Mouse (Mus musculus): Measurements from ENCODE around the gene Pea15a. TPM values are rescaled to one million over a fixed set of nuclear protein-coding genes. Genes with fewer than 3 reads are reported as not detected.

Pea15a gene
- polyA plus RNA-seq, 3 experiments from 2014 or later: 46.0 to 50.6 (median 47.6) TPM

DNA sequence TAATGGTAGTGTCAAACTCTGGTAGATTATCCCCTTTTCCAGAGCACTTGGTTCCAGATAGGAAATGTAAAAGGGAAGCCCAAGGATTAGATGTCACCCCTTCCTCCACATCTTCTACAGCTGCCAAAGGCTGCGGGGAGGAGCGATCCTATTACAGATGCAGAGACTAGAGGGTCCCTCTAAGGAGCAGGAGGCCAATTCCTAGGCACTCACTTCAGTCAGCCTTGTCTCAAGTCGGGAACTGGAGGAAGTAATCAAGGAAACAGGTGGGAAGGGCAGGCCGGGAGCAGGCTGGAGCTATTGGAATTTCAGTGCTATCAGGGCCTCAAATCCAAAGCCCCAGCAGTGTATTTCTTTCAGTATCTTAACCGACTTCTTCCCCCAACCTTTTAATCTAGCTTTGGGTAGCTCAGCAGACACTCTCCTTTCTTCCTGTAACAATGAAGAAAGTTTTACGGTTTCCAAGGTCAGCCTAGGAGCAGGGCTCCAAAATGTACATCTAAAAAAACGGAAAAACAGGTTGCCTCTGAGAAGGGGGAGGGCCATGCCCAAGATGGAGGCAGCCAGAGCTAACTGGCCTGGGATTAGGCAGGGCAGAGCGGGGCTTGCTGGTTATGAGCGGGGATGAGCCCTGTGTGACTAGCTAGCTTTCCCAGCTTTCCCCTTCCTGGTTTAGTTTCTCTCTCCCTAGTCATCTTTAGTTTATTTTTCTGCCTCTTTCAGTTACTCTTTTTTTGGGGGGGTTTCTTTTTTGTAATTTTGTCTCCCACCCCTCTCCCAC is 2.4 kb downstream of the Pea15a start:
- ATAC-seq: no peak

DNA sequence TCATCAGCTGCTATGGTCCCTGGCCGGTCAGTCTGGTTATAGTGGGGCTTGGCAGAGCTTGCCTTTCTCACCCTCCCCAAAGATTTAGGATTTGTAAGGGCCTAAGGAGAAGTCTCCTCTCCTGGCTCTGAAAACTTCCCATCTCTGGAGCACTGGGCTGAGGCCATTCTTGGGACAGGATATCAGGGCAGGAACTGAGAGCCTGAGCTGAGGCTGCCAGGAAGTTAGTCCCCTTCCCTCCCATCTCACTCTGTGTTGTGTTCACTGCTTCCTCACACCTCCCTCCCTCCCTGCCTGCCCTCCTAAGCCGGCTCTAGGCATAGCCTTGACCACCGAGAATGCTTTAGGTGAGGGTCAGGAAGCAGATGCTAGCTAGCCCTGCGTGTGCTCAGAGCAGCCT is 3.0 kb downstream of the Pea15a start:
- no peak for ATAC-seq

DNA sequence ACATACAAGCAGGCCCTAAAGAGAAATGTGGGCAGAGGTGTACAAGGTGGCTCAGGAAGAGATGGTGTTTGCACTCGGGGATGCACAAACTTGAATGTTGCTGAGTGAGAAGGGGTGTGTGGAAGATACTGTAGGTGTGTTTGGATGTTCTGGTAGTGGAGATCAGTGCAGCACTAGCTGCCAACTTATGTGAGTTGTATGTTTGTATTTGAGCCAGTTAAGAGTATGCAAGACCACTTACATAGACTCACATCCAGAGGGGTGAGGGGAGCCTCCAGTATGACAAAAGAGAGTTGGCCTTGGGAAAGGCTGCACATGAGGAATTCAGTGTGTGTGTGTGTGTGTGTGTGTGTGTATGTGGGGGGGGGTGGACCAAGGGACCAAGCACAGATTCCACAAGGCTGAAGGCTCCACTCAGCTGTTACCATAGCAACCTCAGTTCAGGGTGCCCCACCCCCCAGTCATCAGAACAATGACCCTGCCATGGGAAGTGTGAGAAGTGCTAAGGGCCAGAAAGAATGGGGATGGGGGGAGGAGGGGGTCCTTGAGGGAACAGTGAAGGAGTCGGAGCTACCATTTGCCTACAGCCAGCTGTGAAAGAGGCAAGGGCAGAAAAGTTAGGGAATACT is 3.6 kb downstream of the Pea15a start:
- no peak for ATAC-seq

DNA sequence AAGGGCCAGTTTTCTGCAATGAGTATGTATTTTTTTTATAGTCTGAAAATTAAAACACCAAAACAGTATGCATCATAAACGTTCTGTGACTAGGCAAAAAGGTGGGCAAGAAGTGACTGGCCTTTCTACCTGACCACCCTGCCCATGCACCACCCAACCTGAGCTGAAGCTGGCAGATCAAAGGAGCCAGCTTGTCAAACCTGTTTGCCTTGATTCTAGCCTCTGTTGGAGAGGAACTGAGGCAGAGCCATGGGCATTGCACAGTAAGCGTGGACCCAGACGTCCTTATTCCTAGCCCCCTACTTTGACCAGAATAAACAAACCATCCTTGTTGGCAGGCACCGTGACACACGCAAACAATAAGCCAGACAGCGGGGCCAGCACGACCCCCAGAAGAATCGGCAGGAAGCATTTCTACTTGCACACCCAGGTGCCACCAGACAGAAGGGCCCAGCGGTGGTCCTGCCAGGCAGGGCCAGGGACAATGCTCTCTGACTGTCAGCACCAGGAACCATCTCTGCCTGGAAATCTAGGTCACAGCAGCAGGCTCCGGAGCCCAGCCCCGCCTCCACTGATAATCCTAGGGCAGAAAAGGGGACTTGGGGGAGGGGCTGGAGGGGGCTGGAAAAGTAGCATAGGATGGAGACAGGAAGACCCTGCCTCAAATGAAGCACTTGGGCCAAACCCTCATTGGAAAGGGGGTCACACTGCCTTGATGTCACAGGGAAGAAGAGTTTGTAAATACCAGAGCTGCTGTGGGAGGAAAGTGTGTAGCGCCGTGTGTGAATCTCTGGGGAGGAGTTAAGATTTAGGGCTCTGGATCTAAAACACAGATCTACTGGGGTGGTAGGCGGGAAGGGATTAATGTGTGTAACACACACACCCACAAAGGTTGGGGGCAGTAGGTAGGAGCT is 4.4 kb downstream of the Pea15a start:
- no peak for ATAC-seq

DNA sequence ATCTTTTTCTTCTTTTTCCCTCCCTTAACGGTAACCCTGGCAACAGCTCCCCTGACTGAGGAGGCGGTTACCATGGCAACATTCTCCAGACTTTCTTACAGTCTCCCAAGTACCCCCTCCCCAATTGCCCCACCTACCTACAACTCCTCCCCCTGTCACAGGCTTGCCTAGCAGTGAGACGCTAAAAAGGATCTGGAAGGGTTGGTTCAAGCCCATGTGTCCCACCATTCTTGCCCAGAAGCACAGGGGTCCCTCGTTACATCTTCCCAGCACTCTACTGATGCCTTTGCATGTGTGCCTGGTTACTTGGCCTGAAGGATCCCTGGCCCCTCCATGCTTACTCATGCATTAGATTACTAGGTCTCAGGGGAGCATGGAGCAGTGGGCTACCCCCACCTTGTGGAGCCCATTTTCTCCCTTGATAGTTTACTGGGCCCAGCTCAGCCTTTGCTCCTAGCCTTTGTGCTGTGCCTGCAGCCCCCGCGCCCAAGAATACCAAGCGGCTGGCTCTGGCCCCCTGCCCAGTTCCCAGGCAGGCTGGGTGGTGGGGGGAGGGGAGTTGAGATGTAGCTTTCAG is 5.6 kb downstream of the Pea15a start:
- ATAC-seq: no peak

DNA sequence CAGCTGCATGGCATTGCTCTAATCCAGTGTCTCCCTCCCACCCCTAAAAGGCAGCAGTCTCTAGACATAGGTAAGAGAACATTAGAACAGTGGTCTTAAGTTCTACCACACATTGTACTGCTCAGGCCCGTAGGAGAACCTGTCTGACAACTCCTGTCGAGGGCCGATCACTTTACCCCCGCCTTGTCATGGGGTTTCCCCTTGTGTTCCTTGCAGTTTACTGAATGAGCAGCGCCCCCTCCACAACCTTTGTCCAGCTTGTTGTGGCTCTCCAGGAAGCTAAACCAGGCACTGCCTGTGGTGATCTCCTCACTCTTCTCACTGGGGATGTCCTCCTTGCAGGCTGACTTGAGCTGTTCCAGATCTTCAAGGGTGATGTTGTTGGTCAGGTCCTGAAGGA is 6.4 kb downstream of the Pea15a start:
- no peak for ATAC-seq

DNA sequence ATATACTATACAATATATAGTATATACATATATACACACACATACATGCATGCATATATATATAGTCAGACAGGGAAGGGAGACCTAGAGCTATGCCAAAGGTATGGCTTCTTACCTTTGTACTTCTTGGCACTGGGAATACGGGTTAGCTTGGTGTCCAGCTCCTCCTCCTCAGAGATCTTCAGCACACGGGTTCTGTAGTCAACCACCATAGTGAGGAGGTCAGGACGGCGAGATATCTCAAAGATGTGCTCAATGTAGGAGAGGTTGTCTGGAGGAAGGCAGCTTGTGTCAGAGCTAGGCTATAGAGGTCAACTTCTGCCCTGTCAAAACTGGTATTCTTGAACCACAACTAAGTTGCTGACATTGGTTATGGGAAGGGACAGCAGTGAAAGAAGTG is 7.6 kb downstream of the Pea15a start:
- no peak for ATAC-seq

DNA sequence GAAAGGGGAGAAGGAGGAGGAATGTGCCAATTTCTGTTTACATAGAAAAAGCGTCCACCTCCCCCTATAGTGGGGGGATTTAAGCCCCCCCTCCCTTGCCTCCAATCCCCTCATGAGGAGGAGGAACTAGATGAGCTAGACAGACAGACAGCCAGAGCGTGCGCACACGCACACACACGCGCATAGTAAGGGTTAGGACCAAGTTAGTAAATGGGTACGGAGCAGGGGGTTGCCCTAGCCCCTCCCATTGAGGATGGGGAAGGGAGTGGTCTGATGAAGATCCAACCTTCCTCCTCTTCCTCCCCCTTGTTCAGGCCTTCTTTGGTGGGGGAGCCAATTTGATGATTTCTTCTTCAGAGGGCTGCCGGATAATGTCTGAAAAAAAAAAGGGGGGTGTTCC is 8.3 kb downstream of the Pea15a start:
- ATAC-seq: no peak

DNA sequence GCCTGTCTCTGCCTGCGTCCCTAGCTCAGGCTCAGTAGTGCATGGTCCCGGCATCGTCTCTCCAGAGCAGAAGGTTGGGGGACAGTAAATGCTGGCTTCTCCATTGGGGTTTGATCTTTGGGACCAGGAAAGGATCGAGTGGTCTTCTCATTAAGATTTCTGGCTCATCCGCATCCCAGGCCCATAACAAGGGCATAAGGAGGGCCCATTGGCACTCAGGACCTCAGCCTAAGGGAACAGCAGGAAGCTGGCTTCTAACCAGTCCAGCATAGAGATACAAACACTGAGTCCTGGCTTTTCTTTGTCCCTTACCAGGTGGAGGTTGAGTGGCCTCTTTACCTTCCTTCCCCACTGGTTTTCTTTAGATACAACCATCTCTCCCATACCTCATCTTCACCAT is 8.8 kb downstream of the Pea15a start:
- no peak for ATAC-seq

DNA sequence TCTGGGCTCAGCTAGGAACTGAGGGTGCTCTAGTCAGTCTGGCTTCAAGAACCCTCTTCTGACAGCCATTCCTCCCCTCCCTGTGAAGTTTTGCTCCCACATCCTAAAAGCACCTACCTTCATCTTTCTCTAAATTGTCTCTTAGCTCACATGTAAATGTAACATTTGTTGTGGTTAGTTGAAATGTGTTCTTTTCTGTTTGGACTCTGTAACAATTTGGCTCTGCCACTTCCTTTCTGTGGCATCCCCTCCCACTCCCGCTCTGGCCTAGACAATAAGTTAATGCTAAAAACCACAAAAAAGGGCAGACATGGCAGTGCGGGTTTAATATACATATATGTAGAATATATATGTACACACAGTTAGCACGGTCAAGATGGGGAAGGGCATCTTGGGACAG is 9.5 kb downstream of the Pea15a start:
- ATAC-seq: peak; percentile 54

DNA sequence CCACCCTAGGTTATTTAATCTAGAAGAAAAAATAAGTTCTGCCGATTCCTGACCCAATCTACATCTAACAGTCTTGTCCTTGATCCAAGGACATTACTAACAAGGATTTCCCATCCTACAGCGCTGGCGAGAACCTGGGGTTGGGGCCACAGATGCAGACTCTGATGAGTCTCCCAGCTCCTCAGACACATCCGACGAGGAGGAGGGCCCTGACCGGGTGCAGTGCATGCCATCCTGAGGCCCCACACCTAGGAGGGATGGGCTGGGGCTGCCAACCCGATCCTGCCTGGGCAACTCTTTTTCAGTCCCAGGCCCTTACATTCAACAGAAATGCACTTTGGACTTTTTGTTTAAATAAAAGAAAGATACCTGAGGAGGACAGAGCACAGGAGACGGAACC is 12.2 kb downstream of the Pea15a start:
- ATAC-seq: no peak

DNA sequence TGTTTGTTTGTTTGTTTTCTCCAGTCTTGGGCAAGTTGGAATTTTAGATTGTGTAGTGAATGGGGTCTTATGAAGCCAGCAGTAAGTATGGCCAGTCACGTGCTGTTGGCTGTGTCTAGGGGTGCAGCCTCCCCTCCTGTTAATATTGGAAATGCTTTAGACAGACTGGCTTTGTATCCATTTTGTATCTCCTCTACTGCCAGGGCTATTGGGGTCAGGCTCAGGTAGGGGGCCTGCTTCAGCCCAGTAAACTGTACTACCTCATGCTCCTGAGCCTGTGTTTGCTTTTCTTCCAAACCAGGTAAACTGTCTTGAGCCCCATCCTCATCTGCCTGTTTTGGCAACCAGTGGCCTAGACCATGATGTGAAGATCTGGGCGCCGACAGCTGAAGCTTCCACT is 14.4 kb downstream of the Pea15a start:
- no peak for ATAC-seq

DNA sequence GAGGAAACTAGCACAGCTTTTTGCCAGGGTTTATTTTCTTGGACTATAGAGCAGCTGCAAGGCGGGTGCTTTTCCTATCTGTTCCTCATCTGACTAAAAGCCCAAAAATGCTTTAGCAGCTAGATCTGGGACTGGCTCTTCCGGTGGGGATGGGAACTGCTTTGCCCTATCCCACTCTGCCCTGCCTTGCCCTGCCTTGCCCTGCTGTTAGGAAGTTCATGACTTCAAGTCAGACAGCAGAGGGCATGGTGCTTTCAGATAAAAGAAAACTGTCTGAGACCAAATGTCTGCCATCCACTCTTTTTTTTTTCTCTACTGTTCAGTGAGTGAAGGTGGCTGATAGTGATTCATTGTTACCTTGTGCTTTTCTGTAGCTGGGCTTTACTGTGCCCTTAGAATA is 15.0 kb downstream of the Pea15a start:
- ATAC-seq: no peak

DNA sequence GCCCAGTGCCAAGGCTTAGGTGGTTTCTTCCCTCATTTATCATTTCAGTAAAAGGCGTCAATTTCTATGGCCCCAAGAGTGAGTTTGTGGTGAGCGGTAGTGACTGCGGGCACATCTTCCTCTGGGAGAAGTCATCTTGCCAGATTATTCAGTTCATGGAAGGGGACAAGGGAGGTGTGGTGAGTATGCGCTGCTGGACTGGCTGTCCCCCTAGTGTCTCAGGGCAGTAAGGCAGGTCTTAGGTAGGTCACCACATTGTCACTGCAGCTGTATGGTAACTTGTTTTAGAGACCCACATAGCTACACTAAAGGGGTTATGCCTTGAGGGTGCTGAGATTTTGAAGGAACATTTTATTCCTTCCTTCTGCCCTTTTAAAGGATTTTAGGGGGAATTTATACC is 17.7 kb downstream of the Pea15a start:
- ATAC-seq: no peak

DNA sequence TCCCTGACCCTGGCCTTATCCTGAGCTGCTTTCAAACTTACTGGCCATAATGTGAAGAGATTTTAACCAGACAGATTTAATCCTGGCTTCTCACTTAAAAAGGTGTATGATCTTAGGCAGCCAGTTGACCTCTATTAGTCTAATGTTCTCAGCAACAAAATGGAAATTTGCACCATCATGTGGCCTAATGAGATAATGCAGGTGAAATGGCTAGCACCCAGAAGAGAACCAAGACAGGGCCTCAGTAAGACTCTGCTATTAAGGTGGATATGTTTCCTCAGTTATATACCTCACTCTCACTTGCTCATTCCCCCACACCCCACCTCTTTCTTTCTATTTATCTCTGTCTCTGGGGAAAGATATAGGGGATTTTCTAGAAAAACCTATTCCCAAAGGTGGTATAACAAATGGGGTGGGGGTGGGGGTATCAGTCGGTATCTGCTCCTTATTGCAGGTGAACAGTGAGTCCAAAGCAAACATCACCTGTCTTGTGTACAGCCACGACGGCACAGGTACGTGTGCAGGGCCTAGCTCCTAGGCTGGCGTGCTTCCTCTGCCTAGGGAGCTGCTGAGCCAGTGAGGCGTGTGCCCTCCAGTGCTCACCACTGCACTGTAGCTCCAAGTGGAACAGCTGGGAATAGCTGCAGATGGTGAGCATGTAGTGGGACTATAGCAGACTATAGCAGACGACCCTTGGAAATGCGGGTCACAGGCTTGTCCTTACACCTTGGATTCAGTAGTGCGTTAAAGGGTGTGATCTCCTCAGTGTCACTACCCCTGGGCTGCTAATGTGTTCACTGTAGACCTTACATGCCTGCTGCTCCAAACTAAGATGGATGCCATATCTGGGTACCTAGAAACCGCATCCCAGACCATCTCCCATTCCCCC is 20.0 kb downstream of the Pea15a start:
- no peak for ATAC-seq

DNA sequence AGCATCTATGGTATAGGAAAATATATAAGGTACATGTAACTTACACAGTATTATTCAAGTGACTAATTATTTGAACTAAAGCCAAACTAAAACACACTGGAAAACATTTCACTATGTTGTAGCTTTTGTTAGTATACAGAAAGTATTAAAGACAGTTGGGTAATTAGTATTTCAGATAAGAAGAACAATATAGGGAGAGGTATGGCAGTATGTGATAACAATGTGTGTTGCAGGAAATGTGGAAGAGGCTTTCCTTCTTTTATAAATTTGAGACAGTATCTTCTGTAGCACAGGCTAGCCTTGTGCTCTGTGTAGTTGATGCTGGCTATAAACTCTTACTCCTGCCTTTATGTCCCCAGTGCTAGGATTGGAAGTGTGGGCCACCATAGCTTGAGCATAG is 22.7 kb downstream of the Pea15a start:
- ATAC-seq: no peak

DNA sequence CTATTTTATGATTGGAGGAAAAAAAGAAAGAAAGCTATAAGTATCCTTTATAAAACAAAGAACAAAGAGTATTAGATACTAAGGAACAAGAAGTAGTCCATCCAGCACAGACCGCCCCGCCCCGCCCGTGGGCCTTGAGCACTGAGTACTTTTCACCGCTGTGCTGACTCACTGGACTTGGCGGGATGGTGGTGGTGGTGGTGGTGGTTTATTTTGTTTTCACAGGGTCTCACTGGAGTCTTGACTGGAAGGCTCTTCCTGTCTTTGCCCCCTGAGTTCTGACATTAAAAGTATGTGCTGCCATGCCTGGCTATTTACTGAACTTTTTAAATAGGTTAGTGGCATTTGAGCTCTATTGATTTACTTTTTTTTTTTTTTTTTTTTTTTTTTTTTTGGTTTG is 23.5 kb downstream of the Pea15a start:
- no peak for ATAC-seq

DNA sequence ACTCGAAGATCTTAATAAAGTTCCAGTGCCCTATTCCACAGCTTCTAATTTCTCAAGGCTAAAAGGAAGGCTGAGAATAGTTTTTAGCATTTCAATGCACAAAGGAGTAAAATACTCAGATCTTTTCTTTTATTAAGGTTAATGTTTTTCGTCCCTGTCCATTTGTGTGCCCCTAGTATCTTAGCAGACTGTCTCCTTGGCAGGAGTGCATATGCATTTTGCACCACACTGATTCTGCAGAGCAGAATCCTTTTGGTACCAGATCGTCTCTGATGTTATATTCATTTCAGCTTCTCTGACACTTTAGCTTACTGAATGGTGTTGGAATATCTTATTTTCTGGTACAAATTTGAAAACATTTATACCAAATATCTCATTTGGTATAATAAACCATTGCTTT is 24.8 kb downstream of the Pea15a start:
- ATAC-seq: no peak

DNA sequence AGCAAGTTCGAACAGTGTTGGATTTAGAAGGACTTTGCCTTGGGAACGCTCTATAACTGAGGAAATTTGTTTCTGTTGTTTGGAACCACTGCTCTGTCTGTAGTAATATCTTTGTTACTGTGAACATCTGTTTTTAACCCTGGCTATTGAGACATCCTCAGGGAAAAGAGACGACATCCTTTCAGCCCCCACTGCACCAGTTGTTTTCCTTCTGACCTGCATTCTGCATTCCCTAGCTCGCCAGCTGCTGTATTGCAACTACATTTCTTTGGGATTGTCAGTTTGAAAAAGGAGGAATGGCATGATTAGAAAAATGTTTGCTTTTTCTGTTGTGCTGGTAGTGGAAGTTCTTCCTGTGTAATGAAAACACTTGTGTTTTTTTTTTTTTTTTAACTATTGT is 25.7 kb downstream of the Pea15a start:
- ATAC-seq: no peak

DNA sequence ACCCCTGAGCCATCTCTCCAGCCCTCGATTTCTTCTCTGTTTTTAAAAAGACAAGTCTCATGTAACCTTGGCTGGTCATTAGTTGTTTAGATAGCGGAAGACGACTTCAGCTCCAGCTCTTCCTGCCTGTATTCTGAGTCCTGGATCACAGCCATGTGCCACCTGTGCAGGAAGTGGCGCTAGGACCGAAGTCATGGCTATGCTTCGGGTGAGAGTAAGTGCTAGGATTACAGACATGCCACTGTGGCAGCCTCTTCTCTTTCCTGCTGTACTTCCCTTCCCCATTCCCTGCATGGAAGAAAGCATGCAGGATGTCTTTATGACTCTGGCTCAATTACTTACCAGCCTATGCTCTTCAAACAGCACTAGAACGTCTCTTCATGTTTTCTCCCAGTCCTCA is 27.5 kb downstream of the Pea15a start:
- ATAC-seq: no peak

DNA sequence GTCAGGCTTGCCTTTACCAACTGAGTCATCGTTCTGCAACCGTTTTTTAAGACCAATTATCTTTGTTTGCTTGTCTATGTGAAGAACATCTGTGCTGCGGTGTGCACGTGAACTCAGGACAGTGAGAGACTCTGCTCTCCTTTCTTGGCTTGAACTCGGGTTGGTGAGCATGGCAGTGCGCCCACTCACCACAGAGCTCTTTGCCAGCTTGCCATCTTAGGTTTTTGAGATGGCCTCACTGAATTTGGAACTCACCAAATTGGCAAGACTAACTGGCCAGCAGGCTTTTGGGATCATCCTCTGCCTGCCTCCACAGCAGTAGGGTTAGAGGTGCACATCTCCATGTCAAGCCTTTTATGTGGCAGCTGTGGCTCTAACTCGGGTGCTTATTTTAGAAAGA is 28.8 kb downstream of the Pea15a start:
- ATAC-seq: no peak

DNA sequence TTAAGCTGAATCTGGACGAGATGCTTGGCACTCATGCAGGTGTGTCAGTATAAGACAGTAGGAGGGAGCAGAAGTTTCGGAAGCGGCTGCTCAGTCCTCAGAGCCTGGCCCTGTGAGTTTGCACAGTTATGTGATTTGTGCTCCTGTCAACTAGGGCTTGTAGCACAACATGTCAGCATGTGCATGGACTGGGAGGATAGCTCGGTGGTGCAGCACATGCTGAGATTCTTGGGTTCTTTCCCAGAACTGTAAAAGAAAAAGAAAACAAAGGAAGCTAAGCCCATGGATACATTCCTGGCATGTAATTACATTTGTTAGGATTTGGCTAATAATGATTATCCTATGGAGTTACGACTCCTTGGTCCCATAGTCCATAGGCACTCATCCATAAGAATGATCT is 33.4 kb downstream of the Pea15a start:
- no peak for ATAC-seq

Data from inflammation-experienced regulatory T-cells, adult 6 months (primary cell).